Mouse (Mus musculus): Measurements from ENCODE around the gene Med15. TPM values are rescaled to one million over a fixed set of nuclear protein-coding genes. Genes with fewer than 3 reads are reported as not detected.
A peak's percentile ranks its signal among the peaks of the same experiment; 100 is the strongest.
"Not testable (repeated sequence)": the region's sequence is repeated elsewhere in the genome, so short reads cannot be mapped to it uniquely, and the experiment has no call there.

Med15 gene
- polyA plus RNA-seq, 1 experiment from 2014 or later = 39.2 TPM

DNA sequence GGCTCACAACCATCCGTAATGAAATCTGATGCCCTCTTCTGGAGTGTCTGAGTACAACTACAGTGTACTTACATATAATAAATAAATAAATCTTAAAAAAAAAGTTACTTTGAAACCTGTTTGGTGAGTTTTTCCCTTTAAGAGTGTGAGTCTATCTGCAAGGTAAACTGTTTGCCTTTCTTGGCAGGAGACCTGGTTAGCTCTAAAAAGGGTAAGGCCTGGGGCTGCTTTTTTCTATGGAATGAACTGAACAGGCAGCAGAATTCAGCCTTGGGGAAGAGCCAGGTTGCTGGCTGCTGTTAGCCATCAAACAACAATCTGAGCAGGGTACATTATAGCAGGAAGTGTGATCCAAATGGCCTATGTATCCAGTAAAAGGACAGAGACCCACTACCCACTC, 10.1 kb upstream of the Med15 start:
- H3K9me3 ChIP-seq (replicated peaks; ENCODE audit: control insufficient read depth, low read length) = no peaks in the 10 kb centered on the region; the same call in 1 of the 2 replicates
- no peak overlapping the region for H3K4me3 ChIP-seq (replicated peaks; ENCODE audit: low read length)
- peak overlapping the region; percentile 29; the same call in 1 of the 2 replicates for H3K4me2 ChIP-seq (ENCODE audit: low read depth, low read length)
- H3K36me3 ChIP-seq (ENCODE audit: control insufficient read depth, insufficient read depth, low read length) = no peaks in the 10 kb centered on the region
- H3K27me3 ChIP-seq (ENCODE audit: control insufficient read depth, insufficient read depth, low read length) = no peaks in the 10 kb centered on the region
- 0 out of 2 replicates have a peak overlapping the region, but pooled peaks have one; percentile 35 for H3K9ac ChIP-seq (ENCODE audit: low read length)
- whole genome bisulfite sequencing = 56% methylated on average over 1 of the region's 1 CpGs
- peaks cover 5% of the 10 kb centered on the region for H3K4me1 ChIP-seq (ENCODE audit: control insufficient read depth, insufficient read depth, low read length)
- peak; percentile 81; the same call in 1 of the 2 replicates for ATAC-seq (ENCODE audit: insufficient read depth, low FRiP score)
- H3K27ac ChIP-seq (ENCODE audit: low read length) = peak overlapping the region; percentile 89

- Histone ChIP-seq H3K4me3 (replicated peaks; ENCODE audit: low read length) (no peak overlapping the region), H3K27ac (ENCODE audit: low read length) (no peak overlapping the region), H3K9me3 (replicated peaks; ENCODE audit: control insufficient read depth, low read length) (no peaks in the 10 kb centered on the region), H3K4me1 (ENCODE audit: control insufficient read depth, insufficient read depth, low read length) (peaks cover 5% of the 10 kb centered on the region), H3K36me3 (ENCODE audit: control insufficient read depth, insufficient read depth, low read length) (no peaks in the 10 kb centered on the region), H3K27me3 (ENCODE audit: control insufficient read depth, insufficient read depth, low read length) (no peaks in the 10 kb centered on the region), H3K9ac (ENCODE audit: low read length) (no peak overlapping the region), H3K4me2 (ENCODE audit: low read depth, low read length) (no peak overlapping the region)
- 62% methylated on average over 4 of the region's 4 CpGs for WGBS
- no peak for ATAC-seq (ENCODE audit: insufficient read depth, low FRiP score)
Observed at GRCm38 (mm10) chr16:17740080-17740479, 7.4 kb upstream of the Med15 start.

DNA sequence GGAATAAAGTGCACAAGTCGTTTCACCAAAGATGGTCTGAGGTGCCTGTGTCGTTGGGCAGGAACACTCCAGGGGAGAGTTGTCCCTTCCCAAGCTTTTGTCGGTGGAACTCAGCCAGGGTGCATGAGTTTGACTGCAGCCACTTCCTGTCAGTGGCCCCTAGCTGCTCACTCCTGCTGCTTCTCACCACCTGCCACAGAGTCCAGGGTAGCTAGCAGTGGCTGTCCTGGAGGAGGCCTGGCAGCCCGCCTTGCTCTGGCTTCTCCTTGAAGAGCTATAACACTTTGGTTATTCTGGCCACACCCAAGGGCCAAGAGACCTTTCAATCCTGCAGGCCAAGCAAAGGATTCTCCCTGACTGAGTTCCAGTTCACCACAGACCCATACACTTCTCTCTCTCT, 3.5 kb upstream of the Med15 start:
- 50% methylated on average over 4 of the region's 4 CpGs for WGBS
- Histone ChIP-seq H3K9me3 (replicated peaks; ENCODE audit: control insufficient read depth, low read length) (no peaks in the 10 kb centered on the region), H3K4me1 (ENCODE audit: control insufficient read depth, insufficient read depth, low read length) (no peaks in the 10 kb centered on the region), H3K27ac (ENCODE audit: low read length) (no peak overlapping the region), H3K9ac (ENCODE audit: low read length) (no peak overlapping the region), H3K4me2 (ENCODE audit: low read depth, low read length) (no peak overlapping the region), H3K4me3 (replicated peaks; ENCODE audit: low read length) (no peak overlapping the region), H3K36me3 (ENCODE audit: control insufficient read depth, insufficient read depth, low read length) (no peaks in the 10 kb centered on the region), H3K27me3 (ENCODE audit: control insufficient read depth, insufficient read depth, low read length) (no peaks in the 10 kb centered on the region)
- ATAC-seq (ENCODE audit: insufficient read depth, low FRiP score) = no peak

DNA sequence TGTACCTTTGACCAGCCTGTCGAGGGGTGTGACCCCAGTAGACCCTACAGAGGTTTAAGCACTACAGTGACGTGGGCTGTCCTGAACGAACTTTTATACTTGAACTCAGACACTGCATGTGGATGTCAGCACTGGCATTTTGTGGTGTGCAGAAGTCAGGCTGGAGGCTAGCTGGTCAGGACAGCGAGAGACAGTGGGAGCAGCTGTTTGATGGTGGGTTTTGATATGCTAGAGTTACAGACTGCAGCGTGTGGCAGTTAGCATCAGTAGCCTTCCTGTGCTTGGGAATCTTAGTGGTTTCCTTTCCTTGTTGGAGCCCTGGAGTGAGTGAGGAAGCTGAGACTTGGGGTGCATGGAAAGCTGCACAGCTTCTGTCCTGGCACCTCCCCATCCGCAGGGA, 2.2 kb upstream of the Med15 start:
- H3K4me3 ChIP-seq (replicated peaks; ENCODE audit: low read length); H3K27me3 ChIP-seq (ENCODE audit: control insufficient read depth, insufficient read depth, low read length); H3K9ac ChIP-seq (ENCODE audit: low read length); H3K36me3 ChIP-seq (ENCODE audit: control insufficient read depth, insufficient read depth, low read length); H3K9me3 ChIP-seq (replicated peaks; ENCODE audit: control insufficient read depth, low read length); H3K4me2 ChIP-seq (ENCODE audit: low read depth, low read length); H3K27ac ChIP-seq (ENCODE audit: low read length); H3K4me1 ChIP-seq (ENCODE audit: control insufficient read depth, insufficient read depth, low read length); ATAC-seq (ENCODE audit: insufficient read depth, low FRiP score): not testable (repeated sequence)
- 87% methylated on average over 6 of the region's 6 CpGs for WGBS

DNA sequence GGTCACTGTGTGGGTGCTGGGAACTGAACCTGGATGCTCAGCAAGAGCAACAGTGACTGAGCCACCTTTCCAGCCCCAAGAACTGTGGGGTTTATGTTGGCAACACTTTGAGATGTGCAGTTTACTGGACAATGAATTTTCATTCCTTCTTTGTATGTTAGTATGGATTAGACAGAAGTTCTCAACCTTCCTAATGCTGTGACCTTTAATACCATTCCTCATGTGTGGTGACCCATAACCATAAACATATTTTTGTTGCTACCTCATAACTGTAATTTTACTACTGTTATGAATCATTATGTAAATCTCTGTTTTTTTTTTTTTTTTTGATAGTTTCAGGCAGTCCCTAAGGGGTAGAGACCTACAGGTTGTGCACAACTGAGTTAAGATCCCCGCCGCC, 955 bp upstream of the Med15 start:
- Histone ChIP-seq H3K4me2 (ENCODE audit: low read depth, low read length) (peak overlapping the region; percentile 40), H3K4me3 (replicated peaks; ENCODE audit: low read length) (no peak overlapping the region), H3K9me3 (replicated peaks; ENCODE audit: control insufficient read depth, low read length) (no peaks in the 10 kb centered on the region), H3K36me3 (ENCODE audit: control insufficient read depth, insufficient read depth, low read length) (no peaks in the 10 kb centered on the region), H3K27me3 (ENCODE audit: control insufficient read depth, insufficient read depth, low read length) (no peaks in the 10 kb centered on the region), H3K4me1 (ENCODE audit: control insufficient read depth, insufficient read depth, low read length) (no peaks in the 10 kb centered on the region), H3K9ac (ENCODE audit: low read length) (peak overlapping the region; percentile 52), H3K27ac (ENCODE audit: low read length) (no peak overlapping the region)
- ATAC-seq (ENCODE audit: insufficient read depth, low FRiP score) = no peak
- 51% methylated on average over 2 of the region's 2 CpGs for WGBS

- Histone ChIP-seq H3K4me3 (replicated peaks; ENCODE audit: low read length) (no peak overlapping the region), H3K4me2 (ENCODE audit: low read depth, low read length) (no peak overlapping the region), H3K27ac (ENCODE audit: low read length) (no peak overlapping the region), H3K9ac (ENCODE audit: low read length) (no peak overlapping the region), H3K9me3 (replicated peaks; ENCODE audit: control insufficient read depth, low read length) (no peaks in the 10 kb centered on the region), H3K27me3 (ENCODE audit: control insufficient read depth, insufficient read depth, low read length) (no peaks in the 10 kb centered on the region), H3K36me3 (ENCODE audit: control insufficient read depth, insufficient read depth, low read length) (no peaks in the 10 kb centered on the region), H3K4me1 (ENCODE audit: control insufficient read depth, insufficient read depth, low read length) (no peaks in the 10 kb centered on the region)
- WGBS = 65% methylated on average over 6 of the region's 6 CpGs
- ATAC-seq (ENCODE audit: insufficient read depth, low FRiP score) = no peak
Observed at GRCm38 (mm10) chr16:17732431-17732830, 260 bp downstream of the Med15 start.

DNA sequence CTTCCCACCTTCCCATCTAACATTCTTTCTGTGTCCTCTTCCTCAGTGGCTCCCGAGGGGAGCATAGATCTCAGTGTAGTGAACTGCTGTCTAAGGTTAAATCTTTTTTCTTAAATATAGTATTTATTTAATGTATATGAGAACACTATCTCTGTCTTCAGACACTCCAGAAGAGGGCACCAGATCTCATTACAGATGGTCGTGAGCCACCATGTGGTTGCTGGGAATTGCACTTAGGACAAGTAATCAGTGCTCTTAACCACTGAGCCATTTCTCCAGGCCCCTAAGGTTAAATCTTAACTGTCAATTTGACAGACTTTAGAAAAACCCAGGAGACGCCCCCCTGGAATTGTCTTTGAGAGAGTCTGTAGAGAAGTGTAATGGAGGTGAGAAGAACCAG, 670 bp downstream of the Med15 start:
- H3K9ac ChIP-seq (ENCODE audit: low read length) = no peak overlapping the region
- no peak overlapping the region for H3K4me2 ChIP-seq (ENCODE audit: low read depth, low read length)
- no peak for ATAC-seq (ENCODE audit: insufficient read depth, low FRiP score)
- H3K4me3 ChIP-seq (replicated peaks; ENCODE audit: low read length) = no peak overlapping the region
- no peaks in the 10 kb centered on the region for H3K9me3 ChIP-seq (replicated peaks; ENCODE audit: control insufficient read depth, low read length)
- peaks cover 1% of the 10 kb centered on the region; the same call in 1 of the 2 replicates for H3K4me1 ChIP-seq (ENCODE audit: control insufficient read depth, insufficient read depth, low read length)
- WGBS = 41% methylated on average over 3 of the region's 3 CpGs
- H3K27me3 ChIP-seq (ENCODE audit: control insufficient read depth, insufficient read depth, low read length) = no peaks in the 10 kb centered on the region
- no peak overlapping the region for H3K27ac ChIP-seq (ENCODE audit: low read length)
- H3K36me3 ChIP-seq (ENCODE audit: control insufficient read depth, insufficient read depth, low read length) = no peaks in the 10 kb centered on the region

DNA sequence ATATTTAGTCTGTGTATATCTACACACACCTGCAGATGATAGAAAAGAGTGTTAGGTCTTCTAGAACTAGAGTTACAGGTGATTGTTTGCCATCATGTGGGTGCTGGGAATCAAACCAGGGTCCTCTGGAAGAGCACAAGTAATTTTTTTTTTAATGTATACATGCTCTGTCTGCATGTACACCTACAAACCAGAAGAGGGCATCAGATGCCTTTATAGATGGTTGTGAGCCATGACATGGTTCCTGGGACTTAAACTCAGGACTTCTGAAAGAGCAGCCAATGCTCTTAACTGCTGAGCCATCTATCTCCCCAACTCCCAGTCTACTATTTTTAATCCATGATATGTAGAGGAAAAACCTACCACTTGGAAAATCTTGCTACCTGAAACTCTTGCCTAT, 2.7 kb downstream of the Med15 start:
- Histone ChIP-seq H3K27me3 (ENCODE audit: control insufficient read depth, insufficient read depth, low read length) (no peaks in the 10 kb centered on the region), H3K9ac (ENCODE audit: low read length) (no peak overlapping the region), H3K4me2 (ENCODE audit: low read depth, low read length) (no peak overlapping the region), H3K4me1 (ENCODE audit: control insufficient read depth, insufficient read depth, low read length) (peaks cover 2% of the 10 kb centered on the region; the same call in 1 of the 2 replicates), H3K36me3 (ENCODE audit: control insufficient read depth, insufficient read depth, low read length) (no peaks in the 10 kb centered on the region), H3K27ac (ENCODE audit: low read length) (no peak overlapping the region), H3K9me3 (replicated peaks; ENCODE audit: control insufficient read depth, low read length) (no peaks in the 10 kb centered on the region), H3K4me3 (replicated peaks; ENCODE audit: low read length) (no peak overlapping the region)
- no peak for ATAC-seq (ENCODE audit: insufficient read depth, low FRiP score)

DNA sequence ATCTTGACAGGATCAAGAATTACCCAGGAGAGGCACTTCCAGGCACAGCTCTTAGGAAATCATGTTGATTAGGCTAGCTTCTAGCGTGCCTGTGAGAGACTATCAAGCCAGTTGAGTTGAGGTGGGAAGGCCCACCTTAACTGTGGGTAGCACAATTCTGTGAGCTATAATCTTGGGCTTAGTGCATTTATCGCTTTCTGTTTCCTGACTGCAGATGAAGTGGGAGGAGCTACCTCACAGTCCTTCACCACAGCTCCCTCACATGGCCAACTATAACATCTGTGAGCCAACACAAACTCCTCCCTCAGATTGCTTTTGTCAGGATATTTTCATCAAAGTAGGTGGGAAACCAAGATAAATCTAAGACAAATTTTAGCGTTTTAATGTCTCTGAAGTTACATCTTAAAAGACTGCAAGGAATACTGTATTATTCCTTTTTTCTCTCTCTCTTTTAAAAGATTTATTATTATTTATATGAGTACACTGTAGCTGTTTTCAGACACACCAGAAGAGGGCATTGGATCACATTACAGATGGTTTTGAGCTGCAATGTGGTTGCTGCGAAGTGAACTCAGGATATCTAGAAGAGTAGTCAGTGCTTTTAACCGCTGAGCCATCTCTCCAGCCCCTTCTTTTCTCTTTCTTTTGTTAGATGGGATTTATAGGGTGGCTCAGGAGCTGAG, 5.4 kb downstream of the Med15 start:
- Histone ChIP-seq H3K36me3 (ENCODE audit: control insufficient read depth, insufficient read depth, low read length) (no peaks in the 10 kb centered on the region), H3K4me2 (ENCODE audit: low read depth, low read length) (peak overlapping the region; percentile 39; the same call in 1 of the 2 replicates), H3K4me1 (ENCODE audit: control insufficient read depth, insufficient read depth, low read length) (peaks cover 2% of the 10 kb centered on the region; the same call in 1 of the 2 replicates), H3K27me3 (ENCODE audit: control insufficient read depth, insufficient read depth, low read length) (no peaks in the 10 kb centered on the region), H3K4me3 (replicated peaks; ENCODE audit: low read length) (no peak overlapping the region), H3K9ac (ENCODE audit: low read length) (peak overlapping the region; percentile 58), H3K27ac (ENCODE audit: low read length) (no peak overlapping the region), H3K9me3 (replicated peaks; ENCODE audit: control insufficient read depth, low read length) (no peaks in the 10 kb centered on the region)
- no peak; the same call in 1 of the 2 replicates for ATAC-seq (ENCODE audit: insufficient read depth, low FRiP score)
- WGBS = 15% methylated on average over 5 of the region's 5 CpGs

All from stomach, embryonic 16.5 days (tissue).